Mouse (Mus musculus) left cerebral cortex, adult 9 months (tissue): ENCODE measurements at regions not wholly inside any gene's neighbourhood (a gene's known extent, or its start where the extent isn't known, plus 50 kb on each side); places are given as distances from the start of the nearest gene placed in this dataset.
A peak's percentile ranks its signal among the peaks of the same experiment; 100 is the strongest.

Source experiments
- DNase-seq, 2 experiments: peaks; one replicate each; pipeline ENCODE4 v3.0.0; 2022; ENCODE audit warnings: low spot score in 2 of 2

DNA sequence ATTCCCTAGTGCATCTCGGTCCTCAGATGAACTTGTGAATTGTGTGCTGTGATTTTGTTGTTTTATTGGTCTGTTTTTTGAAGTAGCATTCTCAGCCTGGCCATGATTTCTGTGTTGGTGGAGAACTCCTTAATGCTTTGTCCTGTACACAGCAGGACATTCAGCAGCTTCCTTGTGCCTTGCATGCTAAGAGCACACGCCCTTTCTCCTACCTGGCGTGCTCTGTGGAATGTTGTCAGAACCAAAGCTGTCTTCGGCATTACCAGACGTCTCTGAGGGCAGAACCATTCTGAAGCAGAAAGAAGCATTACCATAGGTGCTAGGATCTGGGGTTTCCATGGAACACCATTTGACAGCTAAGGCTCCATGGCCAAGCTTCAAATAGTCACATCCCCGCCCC, 75.0 kb upstream of the Epc2 start:
- no peak for DNase-seq

- DNase-seq, result peak; percentile 10 to 64
Observed at GRCm38 (mm10) chr2:49379222-49379805, 72.0 kb upstream of the Epc2 start.

GRCm38 (mm10) chr2:49380965-49381364, 70.3 kb upstream of the Epc2 start:
- DNase-seq, result no peak

GRCm38 (mm10) chr2:49386747-49387146, 64.5 kb upstream of the Epc2 start:
- no peak for DNase-seq

GRCm38 (mm10) chr2:49391322-49392262, 59.7 kb upstream of the Epc2 start:
- no peak for DNase-seq
